Mouse (Mus musculus): ENCODE results near the gene Arih1. TPM values are rescaled to one million over a fixed set of nuclear protein-coding genes. Genes with fewer than 3 reads are reported as not detected.
"Not testable (repeated sequence)": the region's sequence is repeated elsewhere in the genome, so short reads cannot be mapped to it uniquely, and the experiment has no call there.

Arih1 gene
- total RNA-seq, 1 experiment: 75.5 TPM

GRCm38 (mm10) chr9:59375626-59376025 lies 110.8 kb downstream of the Arih1 start:
- in situ Hi-C loops (cut with MboI; ENCODE audit: low sequenced_read_pairs in 2 of 2, unreplicated experiment in 2 of 2): no loop called here
- Histone ChIP-seq H3K9me3 (ENCODE audit: control insufficient read depth, insufficient read depth, low read depth, low read length) (peaks cover 5% of the 10 kb centered on the region; the same call in 1 of the 2 replicates), H3K4me1 (ENCODE audit: control insufficient read depth in 2 of 2, insufficient read depth in 2 of 2, low read length in 2 of 2, poor library complexity in 1 of 2) (no peaks in the 10 kb centered on the region), H3K36me3 (ENCODE audit: control insufficient read depth, insufficient read depth, low read length, poor library complexity, severe bottlenecking) (no peaks in the 10 kb centered on the region), H3K4me3 (ENCODE audit: insufficient read depth in 1 of 2, low read depth in 1 of 2, low read length in 2 of 2, poor library complexity in 1 of 2, severe bottlenecking in 1 of 2) (no peak overlapping the region), H3K27ac (ENCODE audit: insufficient read depth, low read depth, low read length, poor library complexity, severe bottlenecking) (no peak overlapping the region; the same call in 1 of the 2 replicates), H3K9ac (ENCODE audit: insufficient read depth, low read depth, low read length, poor library complexity, severe bottlenecking) (no peak overlapping the region)
- DNase-seq (ENCODE audit: low read depth, low spot score): no peak
- TF ChIP-seq ZNF384 (IDR thresholded peaks at IDR 0.05; ENCODE audit: low read depth, low read length): no peak

GRCm38 (mm10) chr9:59369646-59370045 lies 116.8 kb downstream of the Arih1 start:
- H3K4me1 ChIP-seq (ENCODE audit: control insufficient read depth in 2 of 2, insufficient read depth in 2 of 2, low read length in 2 of 2, poor library complexity in 1 of 2): no peaks in the 10 kb centered on the region
- in situ Hi-C loops (cut with MboI; ENCODE audit: low sequenced_read_pairs in 2 of 2, unreplicated experiment in 2 of 2): no loop called here
- no peak overlapping the region for H3K27ac ChIP-seq (ENCODE audit: insufficient read depth, low read depth, low read length, poor library complexity, severe bottlenecking)
- H3K9ac ChIP-seq (ENCODE audit: insufficient read depth, low read depth, low read length, poor library complexity, severe bottlenecking): no peak overlapping the region
- DNase-seq (ENCODE audit: low read depth, low spot score): no peak
- no peak overlapping the region for H3K4me3 ChIP-seq (ENCODE audit: insufficient read depth in 1 of 2, low read depth in 1 of 2, low read length in 2 of 2, poor library complexity in 1 of 2, severe bottlenecking in 1 of 2)
- H3K9me3 ChIP-seq (ENCODE audit: control insufficient read depth, insufficient read depth, low read depth, low read length): peaks cover 5% of the 10 kb centered on the region
- no peaks in the 10 kb centered on the region for H3K36me3 ChIP-seq (ENCODE audit: control insufficient read depth, insufficient read depth, low read length, poor library complexity, severe bottlenecking)
- TF ChIP-seq CHD2 (IDR thresholded peaks at IDR 0.05; ENCODE audit: low read depth, low read length) (no peak), MAFK (IDR thresholded peaks at IDR 0.05; ENCODE audit: insufficient read depth, low read depth, low read length) (no peak), ZNF384 (IDR thresholded peaks at IDR 0.05; ENCODE audit: low read depth, low read length) (no peak), HCFC1 (IDR thresholded peaks at IDR 0.05; ENCODE audit: borderline replicate concordance, insufficient read depth, low read length) (no peak), ZC3H11A (IDR thresholded peaks at IDR 0.05; ENCODE audit: borderline replicate concordance, low read depth, low read length) (no peak)

- H3K9me3 ChIP-seq (ENCODE audit: control insufficient read depth, insufficient read depth, low read depth, low read length): peaks cover 4% of the 10 kb centered on the region
- H3K9ac ChIP-seq (ENCODE audit: insufficient read depth, low read depth, low read length, poor library complexity, severe bottlenecking): no peak overlapping the region
- TF ChIP-seq CHD2 (IDR thresholded peaks at IDR 0.05; ENCODE audit: low read depth, low read length) (no peak), HCFC1 (IDR thresholded peaks at IDR 0.05; ENCODE audit: borderline replicate concordance, insufficient read depth, low read length) (no peak), MAFK (IDR thresholded peaks at IDR 0.05; ENCODE audit: insufficient read depth, low read depth, low read length) (no peak), ZNF384 (IDR thresholded peaks at IDR 0.05; ENCODE audit: low read depth, low read length) (no peak), ZC3H11A (IDR thresholded peaks at IDR 0.05; ENCODE audit: borderline replicate concordance, low read depth, low read length) (no peak)
- in situ Hi-C loops (cut with MboI; ENCODE audit: low sequenced_read_pairs in 2 of 2, unreplicated experiment in 2 of 2): no loop called here
- no peak overlapping the region for H3K27ac ChIP-seq (ENCODE audit: insufficient read depth, low read depth, low read length, poor library complexity, severe bottlenecking)
- DNase-seq (ENCODE audit: low read depth, low spot score): no peak
- H3K4me3 ChIP-seq (ENCODE audit: insufficient read depth in 1 of 2, low read depth in 1 of 2, low read length in 2 of 2, poor library complexity in 1 of 2, severe bottlenecking in 1 of 2): no peak overlapping the region
- no peaks in the 10 kb centered on the region for H3K4me1 ChIP-seq (ENCODE audit: control insufficient read depth in 2 of 2, insufficient read depth in 2 of 2, low read length in 2 of 2, poor library complexity in 1 of 2)
- H3K36me3 ChIP-seq (ENCODE audit: control insufficient read depth, insufficient read depth, low read length, poor library complexity, severe bottlenecking): no peaks in the 10 kb centered on the region
Observed at GRCm38 (mm10) chr9:59369220-59369619, 117.2 kb downstream of the Arih1 start.

GRCm38 (mm10) chr9:59360487-59360886 lies 125.9 kb downstream of the Arih1 start:
- H3K9me3 ChIP-seq (ENCODE audit: control insufficient read depth, insufficient read depth, low read depth, low read length); H3K36me3 ChIP-seq (ENCODE audit: control insufficient read depth, insufficient read depth, low read length, poor library complexity, severe bottlenecking); H3K4me1 ChIP-seq (ENCODE audit: control insufficient read depth in 2 of 2, insufficient read depth in 2 of 2, low read length in 2 of 2, poor library complexity in 1 of 2); DNase-seq (ENCODE audit: low read depth, low spot score); H3K9ac ChIP-seq (ENCODE audit: insufficient read depth, low read depth, low read length, poor library complexity, severe bottlenecking); in situ Hi-C loops (cut with MboI; ENCODE audit: low sequenced_read_pairs in 2 of 2, unreplicated experiment in 2 of 2); H3K27ac ChIP-seq (ENCODE audit: insufficient read depth, low read depth, low read length, poor library complexity, severe bottlenecking); H3K4me3 ChIP-seq (ENCODE audit: insufficient read depth in 1 of 2, low read depth in 1 of 2, low read length in 2 of 2, poor library complexity in 1 of 2, severe bottlenecking in 1 of 2): not testable (repeated sequence)

GRCm38 (mm10) chr9:59358041-59358440 lies 128.4 kb downstream of the Arih1 start:
- in situ Hi-C loops (cut with MboI; ENCODE audit: low sequenced_read_pairs in 2 of 2, unreplicated experiment in 2 of 2); DNase-seq (ENCODE audit: low read depth, low spot score); H3K4me1 ChIP-seq (ENCODE audit: control insufficient read depth in 2 of 2, insufficient read depth in 2 of 2, low read length in 2 of 2, poor library complexity in 1 of 2); H3K4me3 ChIP-seq (ENCODE audit: insufficient read depth in 1 of 2, low read depth in 1 of 2, low read length in 2 of 2, poor library complexity in 1 of 2, severe bottlenecking in 1 of 2); H3K9ac ChIP-seq (ENCODE audit: insufficient read depth, low read depth, low read length, poor library complexity, severe bottlenecking); H3K36me3 ChIP-seq (ENCODE audit: control insufficient read depth, insufficient read depth, low read length, poor library complexity, severe bottlenecking); H3K9me3 ChIP-seq (ENCODE audit: control insufficient read depth, insufficient read depth, low read depth, low read length); H3K27ac ChIP-seq (ENCODE audit: insufficient read depth, low read depth, low read length, poor library complexity, severe bottlenecking): not testable (repeated sequence)
